Mouse (Mus musculus): ENCODE results near the gene Nudt14. TPM values are rescaled to one million over a fixed set of nuclear protein-coding genes. Genes with fewer than 3 reads are reported as not detected.
A peak's percentile ranks its signal among the peaks of the same experiment; 100 is the strongest.

The Nudt14 gene
- polyA plus RNA-seq, 1 experiment from 2014 or later, result 65.5 TPM

- WGBS, result 74% methylated on average over 12 of the region's 12 CpGs
Observed at GRCm38 (mm10) chr12:112898351-112898750, 43.6 kb downstream of the Nudt14 start.

GRCm38 (mm10) chr12:112897522-112898212 lies 44.3 kb downstream of the Nudt14 start:
- H3K4me3 ChIP-seq, result peak overlapping the region; percentile 38; the same call in 1 of the 2 replicates
- H3K9me3 ChIP-seq, result no peaks in the 10 kb centered on the region
- WGBS, result 33% methylated on average over 16 of the region's 16 CpGs
- no peaks in the 10 kb centered on the region for H3K36me3 ChIP-seq
- H3K27me3 ChIP-seq (ENCODE audit: insufficient read depth, poor library complexity, severe bottlenecking), result peaks cover 38% of the 10 kb centered on the region
- DNase-seq (ENCODE audit: low spot score), result no peak
- peak overlapping the region; percentile 47; the same call in 1 of the 2 replicates for H3K27ac ChIP-seq
- H3K4me1 ChIP-seq, result peaks cover 20% of the 10 kb centered on the region

More at GRCm38 (mm10) chr12:112898351-112898750, 43.6 kb downstream of the Nudt14 start:
- no peaks in the 10 kb centered on the region for H3K36me3 ChIP-seq
- H3K4me1 ChIP-seq, result peaks cover 20% of the 10 kb centered on the region
- peak overlapping the region; percentile 38; the same call in 1 of the 2 replicates for H3K4me3 ChIP-seq
- peaks cover 36% of the 10 kb centered on the region for H3K27me3 ChIP-seq (ENCODE audit: insufficient read depth, poor library complexity, severe bottlenecking)
- no peak overlapping the region for H3K27ac ChIP-seq
- H3K9me3 ChIP-seq, result no peaks in the 10 kb centered on the region
- no peak for DNase-seq (ENCODE audit: low spot score)

DNA sequence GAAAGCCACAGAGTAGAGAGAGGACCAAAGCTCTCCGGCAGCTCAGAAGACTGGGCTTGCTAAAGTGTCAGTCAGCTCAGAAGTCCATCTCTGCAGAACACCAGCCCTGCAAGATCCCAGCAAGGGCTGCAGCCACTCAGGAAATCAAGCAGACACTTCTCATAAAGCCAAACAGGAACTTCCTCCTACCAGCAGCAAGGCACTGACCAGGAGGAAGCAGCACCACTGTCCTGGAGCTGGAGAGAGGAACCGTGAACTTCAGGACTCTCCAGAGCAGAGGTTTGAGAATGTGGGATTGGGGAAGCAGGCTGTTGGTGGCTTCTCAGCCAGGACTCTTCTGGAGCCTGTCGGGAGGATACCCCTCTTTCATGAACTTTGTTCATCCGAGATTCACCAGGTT lies 47.0 kb downstream of the Nudt14 start:
- 51% methylated on average over 4 of the region's 4 CpGs for WGBS
- Histone ChIP-seq H3K27me3 (ENCODE audit: insufficient read depth, poor library complexity, severe bottlenecking) (peaks cover 34% of the 10 kb centered on the region), H3K9me3 (no peaks in the 10 kb centered on the region), H3K4me3 (no peak overlapping the region), H3K27ac (0 out of 2 replicates have a peak overlapping the region, but pooled peaks have one; percentile 37), H3K36me3 (no peaks in the 10 kb centered on the region), H3K4me1 (peaks cover 20% of the 10 kb centered on the region)
- DNase-seq (ENCODE audit: low spot score), result no peak

DNA sequence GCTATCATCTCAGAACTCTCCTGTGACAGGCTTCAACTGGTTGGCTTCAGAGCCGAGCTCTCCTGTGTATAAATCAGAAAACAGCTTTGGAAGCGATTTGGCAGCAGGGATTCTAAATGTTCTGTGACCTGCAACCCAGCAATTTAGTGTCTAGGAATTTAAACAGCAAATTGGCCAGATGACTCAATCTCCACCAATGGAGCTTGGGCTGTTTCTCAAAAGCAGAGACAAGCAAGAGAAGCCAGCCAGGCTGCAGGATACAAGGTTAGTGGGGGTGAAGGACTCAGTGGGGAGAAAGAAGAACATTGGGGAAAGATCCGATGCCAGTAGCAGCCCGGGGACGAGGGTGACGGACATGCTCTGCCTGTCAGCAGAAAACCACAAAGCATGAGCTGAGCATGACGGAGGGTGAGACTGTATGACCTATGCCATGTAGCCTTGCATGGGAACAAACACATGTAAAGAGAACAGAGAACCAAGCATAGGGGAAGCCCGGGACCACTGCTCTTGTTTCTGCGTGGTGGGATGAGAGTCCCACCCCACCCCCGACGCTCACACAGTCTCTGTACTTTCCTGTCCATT lies 47.5 kb downstream of the Nudt14 start:
- H3K27me3 ChIP-seq (ENCODE audit: insufficient read depth, poor library complexity, severe bottlenecking), result peaks cover 34% of the 10 kb centered on the region
- 71% methylated on average over 11 of the region's 11 CpGs for WGBS
- peaks cover 20% of the 10 kb centered on the region for H3K4me1 ChIP-seq
- no peak overlapping the region for H3K4me3 ChIP-seq
- no peak for DNase-seq (ENCODE audit: low spot score)
- no peaks in the 10 kb centered on the region for H3K36me3 ChIP-seq
- H3K27ac ChIP-seq, result no peak overlapping the region
- H3K9me3 ChIP-seq, result no peaks in the 10 kb centered on the region

GRCm38 (mm10) chr12:112885465-112885864 lies 56.5 kb downstream of the Nudt14 start:
- Histone ChIP-seq H3K4me1 (no peaks in the 10 kb centered on the region), H3K4me3 (no peak overlapping the region), H3K27ac (no peak overlapping the region), H3K36me3 (no peaks in the 10 kb centered on the region), H3K27me3 (ENCODE audit: insufficient read depth, poor library complexity, severe bottlenecking) (peaks cover 23% of the 10 kb centered on the region), H3K9me3 (no peaks in the 10 kb centered on the region)
- 60% methylated on average over 7 of the region's 7 CpGs for WGBS
- DNase-seq (ENCODE audit: low spot score), result no peak

Small RNA genes within 50 kb of the gene (microRNA-seq; reads per million reads assigned to microRNA genes)
- not detected for gene Mir6941

Other genes with a start within 250 kb of the Nudt14 start
- gene Cep170b, start 221.7 kb downstream of the Nudt14 start, polyA plus RNA-seq (2016; fragmentation: Nextera tagmentation; extraction: Ambion mirVana), result 3.9 and 6.6 TPM in 2 replicates
- 0.57 and 2.9 TPM in 2 replicates for gene Pld4, start 181.5 kb downstream of the Nudt14 start, polyA plus RNA-seq (2016; fragmentation: Nextera tagmentation; extraction: Ambion mirVana)
- 0.53 and 0.71 TPM in 2 replicates for gene Ahnak2, start 139.5 kb downstream of the Nudt14 start, polyA plus RNA-seq (2016; fragmentation: Nextera tagmentation; extraction: Ambion mirVana)
- 13.0 and 14.9 TPM in 2 replicates for gene Clba1, start 133.2 kb downstream of the Nudt14 start, polyA plus RNA-seq (2016; fragmentation: Nextera tagmentation; extraction: Ambion mirVana)
- gene Cdca4, start 112.7 kb downstream of the Nudt14 start, polyA plus RNA-seq (2016; fragmentation: Nextera tagmentation; extraction: Ambion mirVana), result 66.5 and 98.2 TPM in 2 replicates
- gene Gpr132, start 73.9 kb downstream of the Nudt14 start, polyA plus RNA-seq (2016; fragmentation: Nextera tagmentation; extraction: Ambion mirVana), result 0.11 TPM in 1 of 2 replicates, not detected in the other
- 2.0 and 3.6 TPM in 2 replicates for gene Jag2, start 12.3 kb downstream of the Nudt14 start, polyA plus RNA-seq (2016; fragmentation: Nextera tagmentation; extraction: Ambion mirVana)
- gene Btbd6, start 34.4 kb upstream of the Nudt14 start, polyA plus RNA-seq (2016; fragmentation: Nextera tagmentation; extraction: Ambion mirVana), result 22.3 and 23.6 TPM in 2 replicates
- 35.3 and 41.5 TPM in 2 replicates for gene Brf1, start 58.6 kb upstream of the Nudt14 start, polyA plus RNA-seq (2016; fragmentation: Nextera tagmentation; extraction: Ambion mirVana)
- 11.7 TPM in 2 replicates for gene Pacs2, start 72.4 kb upstream of the Nudt14 start, polyA plus RNA-seq (2016; fragmentation: Nextera tagmentation; extraction: Ambion mirVana)
- gene Tex22, start 132.4 kb upstream of the Nudt14 start, polyA plus RNA-seq (2016; fragmentation: Nextera tagmentation; extraction: Ambion mirVana), result not detected in 2 replicates
- 12.0 and 17.5 TPM in 2 replicates for gene Mta1, start 156.2 kb upstream of the Nudt14 start, polyA plus RNA-seq (2016; fragmentation: Nextera tagmentation; extraction: Ambion mirVana)
- 956 and 1,505 TPM in 2 replicates for gene Crip2, start 198.1 kb upstream of the Nudt14 start, polyA plus RNA-seq (2016; fragmentation: Nextera tagmentation; extraction: Ambion mirVana)
- 511 and 613 TPM in 2 replicates for gene Crip1, start 204.2 kb upstream of the Nudt14 start, polyA plus RNA-seq (2016; fragmentation: Nextera tagmentation; extraction: Ambion mirVana)
- 32.7 and 33.5 TPM in 2 replicates for gene Tedc1, start 214.3 kb upstream of the Nudt14 start, polyA plus RNA-seq (2016; fragmentation: Nextera tagmentation; extraction: Ambion mirVana)
- gene Tmem121, start 243.8 kb upstream of the Nudt14 start, polyA plus RNA-seq (2016; fragmentation: Nextera tagmentation; extraction: Ambion mirVana), result 2.6 and 6.1 TPM in 2 replicates

All from heart, embryonic 10.5 days (tissue).